Mouse (Mus musculus) stomach, postnatal 0 days (tissue): ENCODE measurements around the gene Bmp7. TPM values are rescaled to one million over a fixed set of nuclear protein-coding genes. Genes with fewer than 3 reads are reported as not detected.

ENCODE experiments used
- ATAC-seq: fragments of 200-750 bp; cut with Nextera tagmentation; 2 replicates; pipeline ENCODE4 v1.8.0; 2017; ENCODE audit not compliant: low FRiP score, low TSS enrichment
- DNase-seq: peaks from one replicate; pipeline ENCODE4 v3.0.0-alpha.2; 2016; ENCODE audit warnings: low spot score
- H3K27ac ChIP-seq: fragments of 300-500 bp; sonication (generic); replicated peaks from 2 replicates; pipeline ENCODE4 v1.5.1; 2014; ENCODE audit warnings: mild to moderate bottlenecking, control low read depth
- H3K27me3 ChIP-seq: fragments of 300-500 bp; sonication (generic); 2 replicates; pipeline ENCODE4 v1.6.1; 2014; ENCODE audit warnings: low read length; ENCODE audit not compliant: control insufficient read depth, insufficient read depth
- H3K36me3 ChIP-seq: fragments of 300-500 bp; sonication (generic); 2 replicates; pipeline ENCODE4 v1.6.1; 2014; ENCODE audit warnings: low read length, mixed read lengths; ENCODE audit not compliant: control insufficient read depth, insufficient read depth
- H3K4me1 ChIP-seq: fragments of 300-500 bp; sonication (generic); replicated peaks from 2 replicates; pipeline ENCODE4 v1.6.1; 2014; ENCODE audit warnings: antibody characterized with exemption; ENCODE audit not compliant: control insufficient read depth, insufficient read depth
- H3K4me2 ChIP-seq: fragments of 300-500 bp; sonication (generic); replicated peaks from 2 replicates; pipeline ENCODE4 v1.6.1; 2014; ENCODE audit warnings: low read depth, mild to moderate bottlenecking, control low read depth, moderate library complexity
- H3K4me3 ChIP-seq: fragments of 300-500 bp; sonication (generic); 2 replicates; pipeline ENCODE4 v1.5.1; 2014; ENCODE audit warnings: low read depth, low read length, control low read depth
- H3K9ac ChIP-seq: fragments of 300-500 bp; sonication (generic); 2 replicates; pipeline ENCODE4 v1.6.1; 2014; ENCODE audit warnings: mild to moderate bottlenecking, low read length, control low read depth, mixed read lengths
- H3K9me3 ChIP-seq: fragments of 300-500 bp; sonication (generic); 2 replicates; pipeline ENCODE4 v1.6.1; 2016; ENCODE audit warnings: low read length; ENCODE audit not compliant: control insufficient read depth
- CTCF ChIP-seq: IDR thresholded peaks from 2 replicates; pipeline ENCODE4 v1.5.1; 2016; ENCODE audit warnings: antibody characterized with exemption, low read depth, mild to moderate bottlenecking, moderate library complexity
- EP300 ChIP-seq: optimal IDR thresholded peaks from 2 replicates; pipeline ENCODE3; 2016; ENCODE audit warnings: antibody characterized with exemption
- WGBS: fragments of 180-500 bp; shearing (Covaris S2); extraction: QIAGEN DNeasy Blood & Tissue Kit; methylation state at CpG from one replicate; pipeline ENCODE4 v1.1.7; 2014; 5-methylcytosine and 5-hydroxymethylcytosine counted together
- polyA plus RNA-seq: library from polyadenylated mRNA; unstranded; fragments of >200 nt; fragmentation: Nextera tagmentation; extraction: Ambion mirVana; gene quantifications from 2 replicates; pipeline ENCODE4 v1.2.1, GENCODE M21; 2015

Bmp7 gene
- polyA plus RNA-seq, 1 experiment from 2014 or later: 8.2 TPM

DNA sequence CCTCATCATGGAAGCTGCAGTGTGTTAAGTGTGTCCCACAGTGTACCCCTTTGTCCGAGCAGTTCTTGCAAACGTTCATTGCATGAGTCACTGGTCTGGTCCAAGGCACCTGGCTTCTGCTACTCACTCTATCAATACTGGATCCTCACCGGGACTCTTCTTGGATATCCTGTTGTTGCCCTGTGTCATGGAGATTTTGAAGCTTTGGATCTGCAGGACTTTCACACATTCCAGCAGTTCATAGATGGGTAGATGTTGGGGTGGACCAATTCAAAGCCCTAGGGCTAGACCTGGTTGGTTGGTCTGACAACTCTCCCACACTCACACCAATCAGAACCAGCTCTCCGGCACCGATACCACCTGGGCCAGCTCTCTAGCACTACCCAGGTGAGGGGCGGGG, 103.6 kb downstream of the Bmp7 start:
- no peak for TF ChIP-seq EP300
- no peak for TF ChIP-seq CTCF
- no peak for ATAC-seq
- Histone ChIP-seq H3K9me3 (no peaks in the 10 kb centered on the region), H3K4me3 (no peak overlapping the region), H3K4me1 (no peaks in the 10 kb centered on the region), H3K9ac (no peak overlapping the region), H3K4me2 (no peak overlapping the region), H3K27ac (no peak overlapping the region), H3K27me3 (no peaks in the 10 kb centered on the region), H3K36me3 (no peaks in the 10 kb centered on the region)
- no peak for DNase-seq
- WGBS: 76% methylated on average over 6 of the region's 6 CpGs

DNA sequence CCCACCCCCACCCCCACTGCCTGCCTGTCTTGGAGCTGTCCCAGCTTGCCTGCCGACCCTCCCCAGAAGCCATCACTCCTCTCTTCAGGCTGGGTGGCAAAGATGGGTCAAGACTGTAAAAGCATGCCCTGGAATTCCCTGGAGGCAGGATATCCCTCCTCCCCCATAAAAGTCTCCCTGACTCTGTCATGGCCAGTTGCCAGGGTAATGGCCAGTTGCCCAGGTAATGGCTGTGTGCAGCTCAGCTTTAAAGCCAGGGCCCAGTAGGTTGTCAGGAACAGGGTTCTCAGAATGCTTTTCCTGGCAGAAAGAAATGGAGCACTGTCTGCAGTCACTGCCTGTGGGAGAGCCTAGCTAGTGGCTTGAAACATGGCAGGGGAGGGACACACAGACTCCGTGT, 106.9 kb downstream of the Bmp7 start:
- TF ChIP-seq CTCF (no peak), EP300 (no peak)
- Histone ChIP-seq H3K4me3 (no peak overlapping the region), H3K9me3 (no peaks in the 10 kb centered on the region), H3K4me2 (no peak overlapping the region), H3K9ac (no peak overlapping the region), H3K4me1 (no peaks in the 10 kb centered on the region), H3K27me3 (no peaks in the 10 kb centered on the region), H3K27ac (no peak overlapping the region), H3K36me3 (no peaks in the 10 kb centered on the region)
- ATAC-seq (no peak), DNase-seq (peak; percentile 38)
- 31% methylated on average over 2 of the region's 2 CpGs for WGBS

DNA sequence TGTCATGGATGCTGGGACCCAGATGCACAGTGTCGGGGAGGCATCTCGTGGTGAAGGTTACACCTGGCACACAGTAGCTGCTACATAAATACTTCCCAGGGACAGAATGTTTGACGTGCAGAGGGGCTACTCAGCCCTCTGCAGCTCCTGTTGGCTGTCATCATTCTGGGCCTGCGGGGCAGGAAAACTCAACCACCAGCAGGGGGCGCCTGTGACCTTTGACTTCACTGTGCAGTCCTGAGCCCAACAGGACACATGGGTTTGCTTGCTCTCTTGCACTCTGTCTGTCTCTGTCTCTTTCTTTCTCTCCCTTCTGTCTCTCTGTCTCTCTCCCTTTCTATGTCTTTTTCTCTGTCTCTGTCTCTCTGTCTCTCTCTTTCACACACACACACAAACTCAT, 108.4 kb downstream of the Bmp7 start:
- no peak overlapping the region for H3K27ac ChIP-seq
- no peak overlapping the region for H3K4me2 ChIP-seq
- no peaks in the 10 kb centered on the region; the same call in 1 of the 2 replicates for H3K4me1 ChIP-seq
- no peak overlapping the region for H3K4me3 ChIP-seq
- peak; percentile 82 for DNase-seq
- no peaks in the 10 kb centered on the region for H3K9me3 ChIP-seq
- H3K27me3 ChIP-seq: no peaks in the 10 kb centered on the region
- 19% methylated on average over 5 of the region's 5 CpGs for WGBS
- TF ChIP-seq EP300 (no peak), CTCF (peak; percentile 88)
- no peak overlapping the region for H3K9ac ChIP-seq
- H3K36me3 ChIP-seq: no peaks in the 10 kb centered on the region
- peak; percentile 51; the same call in 1 of the 2 replicates for ATAC-seq

DNA sequence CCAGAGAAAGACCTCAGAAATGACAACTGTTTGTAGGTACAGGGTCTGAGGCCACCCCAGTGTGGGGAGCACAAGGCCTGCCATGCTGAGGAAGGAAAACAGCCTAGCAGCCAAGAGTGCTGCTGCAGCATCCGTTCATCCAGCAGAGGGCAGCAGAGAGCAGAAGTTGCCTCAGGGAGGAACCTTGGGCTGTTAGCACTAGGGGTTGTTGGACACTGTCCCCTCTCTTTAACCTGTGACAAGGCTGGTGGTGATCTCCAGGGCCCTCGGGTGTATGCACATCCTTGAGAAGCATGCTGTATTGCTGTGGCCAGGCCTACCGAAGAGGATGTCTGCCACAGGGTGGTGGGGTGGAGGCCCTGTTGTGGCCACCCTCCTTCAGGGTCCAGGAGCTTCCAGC, 109.0 kb downstream of the Bmp7 start:
- DNase-seq (peak; percentile 86), ATAC-seq (peak; percentile 41)
- TF ChIP-seq CTCF: peak; percentile 98
- TF ChIP-seq EP300: no peak
- Histone ChIP-seq H3K27ac (no peak overlapping the region), H3K4me1 (no peaks in the 10 kb centered on the region; the same call in 1 of the 2 replicates), H3K9ac (no peak overlapping the region), H3K36me3 (no peaks in the 10 kb centered on the region), H3K27me3 (no peaks in the 10 kb centered on the region), H3K4me3 (no peak overlapping the region), H3K9me3 (no peaks in the 10 kb centered on the region), H3K4me2 (no peak overlapping the region)
- 9% methylated on average over 3 of the region's 3 CpGs for WGBS

DNA sequence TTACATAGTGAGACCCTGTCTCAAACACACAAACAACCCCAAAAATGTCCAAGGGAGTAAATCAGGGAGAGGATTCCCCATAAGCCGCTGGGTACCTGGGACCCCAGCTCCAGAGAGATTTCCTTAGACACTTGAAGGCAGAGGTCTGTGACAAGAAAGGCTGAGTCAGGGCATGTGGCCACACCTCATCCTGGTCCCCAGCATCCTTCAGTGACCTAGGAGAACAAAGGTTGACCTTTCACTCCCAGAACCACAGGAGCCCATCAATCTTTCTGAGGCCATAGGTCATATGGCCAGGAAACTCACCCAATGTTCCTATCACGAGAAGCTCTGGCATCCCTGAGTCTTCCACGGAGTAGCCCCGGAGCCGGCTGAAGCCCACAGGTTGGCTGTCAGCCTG, 111.9 kb downstream of the Bmp7 start:
- H3K9ac ChIP-seq: no peak overlapping the region
- no peaks in the 10 kb centered on the region for H3K27me3 ChIP-seq
- H3K4me2 ChIP-seq: no peak overlapping the region
- no peak overlapping the region for H3K4me3 ChIP-seq
- ATAC-seq (no peak), DNase-seq (no peak)
- 47% methylated on average over 5 of the region's 5 CpGs for WGBS
- TF ChIP-seq CTCF: no peak
- no peak for TF ChIP-seq EP300
- H3K27ac ChIP-seq: no peak overlapping the region
- no peaks in the 10 kb centered on the region; the same call in 1 of the 2 replicates for H3K4me1 ChIP-seq
- no peaks in the 10 kb centered on the region for H3K36me3 ChIP-seq
- H3K9me3 ChIP-seq: no peaks in the 10 kb centered on the region

- whole genome bisulfite sequencing: 52% methylated on average over 7 of the region's 7 CpGs
- no peak overlapping the region for H3K27ac ChIP-seq
- ATAC-seq (peak; percentile 85), DNase-seq (peak; percentile 80)
- no peaks in the 10 kb centered on the region; the same call in 1 of the 2 replicates for H3K4me1 ChIP-seq
- H3K4me2 ChIP-seq: no peak overlapping the region
- H3K9me3 ChIP-seq: no peaks in the 10 kb centered on the region
- TF ChIP-seq CTCF: peak; percentile 73
- TF ChIP-seq EP300: no peak
- H3K36me3 ChIP-seq: no peaks in the 10 kb centered on the region
- H3K4me3 ChIP-seq: no peak overlapping the region
- no peak overlapping the region for H3K9ac ChIP-seq
- H3K27me3 ChIP-seq: no peaks in the 10 kb centered on the region
These were observed 112.6 kb downstream of the Bmp7 start for GRCm38 (mm10) chr2:172827564-172827963.
